13 mouse cellular contexts compared by ENCODE assay signal in the genomic region with DNA sequence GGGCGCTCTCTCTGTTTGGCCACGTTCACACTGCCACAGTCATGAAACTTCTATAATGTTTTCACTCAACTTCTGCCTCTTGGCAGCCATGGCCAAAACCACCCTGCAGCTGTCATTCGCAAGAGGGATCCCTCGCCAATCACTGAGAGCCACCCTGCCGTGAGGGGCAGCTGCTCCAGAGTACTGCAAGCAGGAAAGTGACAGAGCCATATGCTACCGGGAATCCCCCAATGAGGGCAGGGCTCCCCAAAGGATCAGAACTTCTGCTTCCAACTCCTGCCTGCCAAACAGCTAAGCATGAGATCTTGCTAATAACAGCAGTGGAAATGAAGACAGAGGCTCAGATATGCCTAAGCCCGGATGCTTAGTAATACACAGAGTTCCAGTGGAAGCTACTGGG. TPM values are rescaled to one million over a fixed set of nuclear protein-coding genes. Genes with fewer than 3 reads are reported as not detected.
A peak's percentile ranks its signal among the peaks of the same experiment; 100 is the strongest.
DNase-seq lines count a peak whose midpoint lies in the region; ATAC-seq and TF ChIP-seq lines count a peak whose summit lies in the region.
"Had no signal": no experiment of that assay in that cellular context is flagged by ENCODE, and none has a peak within 500 bp of the region (broad histone marks: within the 10 kb centered on the region; RNA-seq: fewer than 3 reads in every experiment).

No protein-coding gene starts in this region.

- H3K4me3 ChIP-seq in forebrain, embryonic 15.5 days = no peak overlapping the region
- H3K4me3 ChIP-seq in forebrain, embryonic 12.5 days (replicated peaks) = no peak overlapping the region
- H3K4me3 ChIP-seq in hindbrain, postnatal 0 days (ENCODE audit: low read length) = no peak overlapping the region
- H3K4me3 ChIP-seq: heart, embryonic 13.5 days had no signal

- peaks cover 14% of the 10 kb centered on the region for H3K4me1 ChIP-seq in forebrain, embryonic 15.5 days
- H3K4me1 ChIP-seq in forebrain, embryonic 12.5 days = peaks cover 5% of the 10 kb centered on the region; the same call in 1 of the 2 replicates
- peaks cover 7% of the 10 kb centered on the region for H3K4me1 ChIP-seq in hindbrain, postnatal 0 days (ENCODE audit: insufficient read depth, low read length)

- H3K36me3 ChIP-seq in forebrain, embryonic 15.5 days = no peaks in the 10 kb centered on the region
- H3K36me3 ChIP-seq in forebrain, embryonic 12.5 days (replicated peaks) = no peaks in the 10 kb centered on the region
- no peaks in the 10 kb centered on the region for H3K36me3 ChIP-seq in hindbrain, postnatal 0 days (ENCODE audit: insufficient read depth, low read length)
- H3K36me3 ChIP-seq: heart, embryonic 13.5 days had no signal

- no peak overlapping the region for H3K9ac ChIP-seq in forebrain, embryonic 15.5 days (replicated peaks)
- H3K9ac ChIP-seq in forebrain, embryonic 12.5 days = no peak overlapping the region
- H3K9ac ChIP-seq in hindbrain, postnatal 0 days (replicated peaks; ENCODE audit: low read length) = no peak overlapping the region
- H3K9ac ChIP-seq: heart, embryonic 13.5 days had no signal

- no peak overlapping the region for H3K27ac ChIP-seq in forebrain, embryonic 15.5 days (replicated peaks)
- no peak overlapping the region for H3K27ac ChIP-seq in forebrain, embryonic 12.5 days
- H3K27ac ChIP-seq in hindbrain, postnatal 0 days = no peak overlapping the region
- H3K27ac ChIP-seq: heart, embryonic 13.5 days had no signal

- DNase-seq in right cerebral cortex, postnatal 10 days (ENCODE audit: low spot score in 2 of 2) = peak; percentile 46 to 48
- no peak for DNase-seq in right cerebral cortex, postnatal 25 days
- peak; percentile 82 for DNase-seq in hindbrain, postnatal 0 days (ENCODE audit: low spot score)
- peak; percentile 55 for DNase-seq in retina, postnatal 1 day
- DNase-seq in heart, postnatal 10 days = no peak
- no peak for DNase-seq in adrenal gland, postnatal 25 days
- DNase-seq: liver; lung, postnatal 10 days; thymus, postnatal 25 days had no signal

- intact Hi-C loops in heart, postnatal 10 days (cut with DNase I) = no loop called here

- no peak overlapping the region for H3K4me2 ChIP-seq in forebrain, embryonic 15.5 days (replicated peaks)
- no peak overlapping the region for H3K4me2 ChIP-seq in forebrain, embryonic 12.5 days
- H3K4me2 ChIP-seq in hindbrain, postnatal 0 days (ENCODE audit: low read depth, low read length) = no peak overlapping the region
- H3K4me2 ChIP-seq: heart, embryonic 13.5 days had no signal

- 28% methylated on average over 7 of the region's 7 CpGs for WGBS in forebrain, embryonic 15.5 days
- 52% methylated on average over 7 of the region's 7 CpGs for WGBS in forebrain, embryonic 12.5 days
- 27% methylated on average over 7 of the region's 7 CpGs for WGBS in hindbrain, postnatal 0 days

- no peaks in the 10 kb centered on the region for H3K9me3 ChIP-seq in forebrain, embryonic 15.5 days
- no peaks in the 10 kb centered on the region for H3K9me3 ChIP-seq in forebrain, embryonic 12.5 days
- H3K9me3 ChIP-seq in hindbrain, postnatal 0 days (ENCODE audit: low read length) = no peaks in the 10 kb centered on the region
- H3K9me3 ChIP-seq: heart, embryonic 13.5 days had no signal

- ATAC-seq in forebrain, embryonic 15.5 days (replicated peaks) = peak; percentile 96
- ATAC-seq in forebrain, embryonic 12.5 days (ENCODE audit: low FRiP score) = no peak
- ATAC-seq in hindbrain, postnatal 0 days = peak; percentile 90
- ATAC-seq: intestine, postnatal 0 days had no signal

- H3K27me3 ChIP-seq in forebrain, embryonic 15.5 days = no peaks in the 10 kb centered on the region
- no peaks in the 10 kb centered on the region for H3K27me3 ChIP-seq in forebrain, embryonic 12.5 days
- H3K27me3 ChIP-seq in hindbrain, postnatal 0 days (ENCODE audit: insufficient read depth, low read length) = no peaks in the 10 kb centered on the region
- H3K27me3 ChIP-seq: heart, embryonic 13.5 days had no signal

- TF ChIP-seq CTCF in hindbrain, postnatal 0 days (IDR thresholded peaks at IDR 0.05; ENCODE audit: low read depth) = no peak

RNA-seq across cellular contexts. Expression of a gene that starts 52.0 kb away (rescaled TPM):
- polyA plus RNA-seq in forebrain, embryonic 15.5 days (2015; fragmentation: Nextera tagmentation; extraction: Ambion mirVana) = 3.4 and 3.5 TPM in 2 replicates
- 4.1 and 4.7 TPM in 2 replicates for polyA plus RNA-seq in forebrain, embryonic 12.5 days (2016; fragmentation: Nextera tagmentation; extraction: Ambion mirVana)
- 14.9 and 15.8 TPM in 2 replicates for total RNA-seq in hindbrain, postnatal 0 days (2014; rRNA removed)
- 2.6 and 3.3 TPM in 2 replicates for polyA plus RNA-seq in hindbrain, postnatal 0 days (2015; fragmentation: Nextera tagmentation; extraction: Ambion mirVana)
- 10 to 100 TPM; 27.5 to 35.6 TPM for total RNA-seq in heart, postnatal 10 days (2021)
- total RNA-seq in adrenal gland, postnatal 25 days (2021) = 176 and 192 TPM in 2 replicates

Comparison
In these comparisons a context has a peak if more than half of its experiments do, and no peak if none do; other contexts are left out.
1. DNase-seq: peak in right cerebral cortex, postnatal 10 days (2 of 2), hindbrain, postnatal 0 days (single experiment) and retina, postnatal 1 day (single experiment); none in right cerebral cortex, postnatal 25 days (single experiment), heart, postnatal 10 days (0 of 2) and adrenal gland, postnatal 25 days (single experiment).